Mouse (Mus musculus): Measurements from ENCODE around the gene Zfp446. TPM values are rescaled to one million over a fixed set of nuclear protein-coding genes. Genes with fewer than 3 reads are reported as not detected.

Zfp446 gene
- polyA plus RNA-seq, 1 experiment from 2014 or later, result 4.5 TPM

GRCm38 (mm10) chr7:12997230-12997629 is 19.6 kb downstream of the Zfp446 start:
- DNase-seq (ENCODE audit: low spot score) (no peak), ATAC-seq (no peak)
- no peak overlapping the region for H3K9ac ChIP-seq (ENCODE audit: low read length)
- 74% methylated on average over 5 of the region's 5 CpGs for WGBS
- H3K27me3 ChIP-seq (replicated peaks; ENCODE audit: control insufficient read depth, insufficient read depth, low read length), result no peaks in the 10 kb centered on the region
- no peaks in the 10 kb centered on the region for H3K36me3 ChIP-seq (ENCODE audit: control insufficient read depth, insufficient read depth, low read length)
- no peaks in the 10 kb centered on the region for H3K9me3 ChIP-seq (replicated peaks; ENCODE audit: control insufficient read depth, low read length)
- H3K4me3 ChIP-seq (ENCODE audit: low read depth, low read length), result no peak overlapping the region
- no peak overlapping the region for H3K4me2 ChIP-seq (ENCODE audit: low read length)
- H3K27ac ChIP-seq (ENCODE audit: low read depth, low read length), result no peak overlapping the region
- no peaks in the 10 kb centered on the region for H3K4me1 ChIP-seq (ENCODE audit: control insufficient read depth, insufficient read depth, low read length)

- DNase-seq (ENCODE audit: low spot score), result no peak
- no peaks in the 10 kb centered on the region for H3K9me3 ChIP-seq (replicated peaks; ENCODE audit: control insufficient read depth, low read length)
- H3K4me1 ChIP-seq (ENCODE audit: control insufficient read depth, insufficient read depth, low read length), result no peaks in the 10 kb centered on the region
- ATAC-seq, result no peak
- H3K27me3 ChIP-seq (replicated peaks; ENCODE audit: control insufficient read depth, insufficient read depth, low read length), result no peaks in the 10 kb centered on the region
- no peak within 1 kb of the TSS for H3K4me2 ChIP-seq (ENCODE audit: low read length)
- WGBS, result 85% methylated on average over 5 of the region's 5 CpGs
- no peak within 1 kb of the TSS for H3K4me3 ChIP-seq (ENCODE audit: low read depth, low read length)
- H3K9ac ChIP-seq (ENCODE audit: low read length), result no peak within 1 kb of the TSS
- H3K27ac ChIP-seq (ENCODE audit: low read depth, low read length), result no peak within 1 kb of the TSS
- H3K36me3 ChIP-seq (ENCODE audit: control insufficient read depth, insufficient read depth, low read length), result peaks cover 4% of the 10 kb centered on the region; the same call in 1 of the 2 replicates
Measured at GRCm38 (mm10) chr7:12998053-12998452, 20.4 kb downstream of the Zfp446 start, which contains the start of gene Slc27a5. Slc27a5 (minus strand) TSS chr7:12998192.

- Histone ChIP-seq H3K36me3 (ENCODE audit: control insufficient read depth, insufficient read depth, low read length) (peaks cover 6% of the 10 kb centered on the region), H3K27me3 (replicated peaks; ENCODE audit: control insufficient read depth, insufficient read depth, low read length) (no peaks in the 10 kb centered on the region), H3K27ac (ENCODE audit: low read depth, low read length) (no peak within 1 kb of the TSS), H3K4me3 (ENCODE audit: low read depth, low read length) (no peak within 1 kb of the TSS), H3K9ac (ENCODE audit: low read length) (no peak within 1 kb of the TSS), H3K9me3 (replicated peaks; ENCODE audit: control insufficient read depth, low read length) (no peaks in the 10 kb centered on the region), H3K4me1 (ENCODE audit: control insufficient read depth, insufficient read depth, low read length) (no peaks in the 10 kb centered on the region), H3K4me2 (ENCODE audit: low read length) (no peak within 1 kb of the TSS)
- ATAC-seq (no peak), DNase-seq (ENCODE audit: low spot score) (no peak)
- WGBS, result 84% methylated on average over 3 of the region's 3 CpGs
Measured at GRCm38 (mm10) chr7:12998851-12999250, 21.2 kb downstream of the Zfp446 start, which contains the start of gene Trim28. Trim28 (plus strand) TSS chr7:12999114.

GRCm38 (mm10) chr7:13001584-13001983 is 23.9 kb downstream of the Zfp446 start:
- Histone ChIP-seq H3K9ac (ENCODE audit: low read length) (no peak overlapping the region), H3K27me3 (replicated peaks; ENCODE audit: control insufficient read depth, insufficient read depth, low read length) (no peaks in the 10 kb centered on the region), H3K36me3 (ENCODE audit: control insufficient read depth, insufficient read depth, low read length) (peaks cover 29% of the 10 kb centered on the region), H3K9me3 (replicated peaks; ENCODE audit: control insufficient read depth, low read length) (no peaks in the 10 kb centered on the region), H3K4me2 (ENCODE audit: low read length) (no peak overlapping the region), H3K4me3 (ENCODE audit: low read depth, low read length) (no peak overlapping the region), H3K27ac (ENCODE audit: low read depth, low read length) (no peak overlapping the region), H3K4me1 (ENCODE audit: control insufficient read depth, insufficient read depth, low read length) (no peaks in the 10 kb centered on the region)
- DNase-seq (ENCODE audit: low spot score) (no peak), ATAC-seq (no peak)
- 80% methylated on average over 1 of the region's 1 CpGs for WGBS

GRCm38 (mm10) chr7:13003380-13003779 is 25.7 kb downstream of the Zfp446 start:
- DNase-seq (ENCODE audit: low spot score) (no peak), ATAC-seq (no peak)
- no peak overlapping the region for H3K4me3 ChIP-seq (ENCODE audit: low read depth, low read length)
- no peak overlapping the region for H3K27ac ChIP-seq (ENCODE audit: low read depth, low read length)
- no peak overlapping the region for H3K9ac ChIP-seq (ENCODE audit: low read length)
- WGBS, result 73% methylated on average over 5 of the region's 5 CpGs
- H3K36me3 ChIP-seq (ENCODE audit: control insufficient read depth, insufficient read depth, low read length), result peaks cover 44% of the 10 kb centered on the region
- H3K4me2 ChIP-seq (ENCODE audit: low read length), result no peak overlapping the region
- H3K27me3 ChIP-seq (replicated peaks; ENCODE audit: control insufficient read depth, insufficient read depth, low read length), result no peaks in the 10 kb centered on the region
- H3K9me3 ChIP-seq (replicated peaks; ENCODE audit: control insufficient read depth, low read length), result no peaks in the 10 kb centered on the region
- peaks cover 1% of the 10 kb centered on the region for H3K4me1 ChIP-seq (ENCODE audit: control insufficient read depth, insufficient read depth, low read length)

GRCm38 (mm10) chr7:13006011-13006410 is 28.4 kb downstream of the Zfp446 start:
- WGBS, result 83% methylated on average over 17 of the region's 17 CpGs

GRCm38 (mm10) chr7:13006531-13006930 is 28.9 kb downstream of the Zfp446 start:
- no peaks in the 10 kb centered on the region for H3K9me3 ChIP-seq (replicated peaks; ENCODE audit: control insufficient read depth, low read length)
- no peak overlapping the region for H3K27ac ChIP-seq (ENCODE audit: low read depth, low read length)
- H3K4me3 ChIP-seq (ENCODE audit: low read depth, low read length), result no peak overlapping the region
- H3K4me2 ChIP-seq (ENCODE audit: low read length), result no peak overlapping the region
- WGBS, result 85% methylated on average over 10 of the region's 10 CpGs
- H3K27me3 ChIP-seq (replicated peaks; ENCODE audit: control insufficient read depth, insufficient read depth, low read length), result no peaks in the 10 kb centered on the region
- peaks cover 12% of the 10 kb centered on the region for H3K4me1 ChIP-seq (ENCODE audit: control insufficient read depth, insufficient read depth, low read length)
- H3K36me3 ChIP-seq (ENCODE audit: control insufficient read depth, insufficient read depth, low read length), result peaks cover 44% of the 10 kb centered on the region
- ATAC-seq (no peak), DNase-seq (ENCODE audit: low spot score) (no peak)
- H3K9ac ChIP-seq (ENCODE audit: low read length), result no peak overlapping the region

More at GRCm38 (mm10) chr7:13006011-13006410, 28.4 kb downstream of the Zfp446 start:
- Histone ChIP-seq H3K9ac (ENCODE audit: low read length) (no peak overlapping the region), H3K4me2 (ENCODE audit: low read length) (no peak overlapping the region), H3K27me3 (replicated peaks; ENCODE audit: control insufficient read depth, insufficient read depth, low read length) (no peaks in the 10 kb centered on the region), H3K27ac (ENCODE audit: low read depth, low read length) (no peak overlapping the region), H3K4me3 (ENCODE audit: low read depth, low read length) (no peak overlapping the region), H3K36me3 (ENCODE audit: control insufficient read depth, insufficient read depth, low read length) (peaks cover 44% of the 10 kb centered on the region), H3K9me3 (replicated peaks; ENCODE audit: control insufficient read depth, low read length) (no peaks in the 10 kb centered on the region), H3K4me1 (ENCODE audit: control insufficient read depth, insufficient read depth, low read length) (peaks cover 12% of the 10 kb centered on the region)
- DNase-seq (ENCODE audit: low spot score) (no peak), ATAC-seq (no peak)

- H3K9me3 ChIP-seq (replicated peaks; ENCODE audit: control insufficient read depth, low read length), result no peaks in the 10 kb centered on the region
- H3K27me3 ChIP-seq (replicated peaks; ENCODE audit: control insufficient read depth, insufficient read depth, low read length), result no peaks in the 10 kb centered on the region
- ATAC-seq (no peak), DNase-seq (ENCODE audit: low spot score) (no peak)
- WGBS, result 44% methylated on average over 56 of the region's 57 CpGs
- H3K4me2 ChIP-seq (ENCODE audit: low read length), result 0 out of 2 replicates have a peak overlapping the region, but pooled peaks have one; percentile 7
- no peak overlapping the region for H3K9ac ChIP-seq (ENCODE audit: low read length)
- no peak overlapping the region for H3K4me3 ChIP-seq (ENCODE audit: low read depth, low read length)
- H3K36me3 ChIP-seq (ENCODE audit: control insufficient read depth, insufficient read depth, low read length), result peaks cover 44% of the 10 kb centered on the region
- H3K27ac ChIP-seq (ENCODE audit: low read depth, low read length), result no peak overlapping the region
- H3K4me1 ChIP-seq (ENCODE audit: control insufficient read depth, insufficient read depth, low read length), result peaks cover 12% of the 10 kb centered on the region
Measured at GRCm38 (mm10) chr7:13007341-13008092, 29.9 kb downstream of the Zfp446 start.

Data from forebrain, embryonic 14.5 days (tissue).